Mouse (Mus musculus) heart, postnatal 0 days (tissue): ENCODE measurements around the gene Zfp473.

Source experiments
- CTCF ChIP-seq: IDR thresholded peaks from 2 replicates; pipeline ENCODE4 v1.5.1; 2016; ENCODE audit warnings: antibody characterized with exemption, control low read depth, low read depth
- EP300 ChIP-seq: IDR thresholded peaks from 2 replicates; pipeline ENCODE4 v1.6.1; 2016; ENCODE audit warnings: antibody characterized with exemption, low read depth

DNA sequence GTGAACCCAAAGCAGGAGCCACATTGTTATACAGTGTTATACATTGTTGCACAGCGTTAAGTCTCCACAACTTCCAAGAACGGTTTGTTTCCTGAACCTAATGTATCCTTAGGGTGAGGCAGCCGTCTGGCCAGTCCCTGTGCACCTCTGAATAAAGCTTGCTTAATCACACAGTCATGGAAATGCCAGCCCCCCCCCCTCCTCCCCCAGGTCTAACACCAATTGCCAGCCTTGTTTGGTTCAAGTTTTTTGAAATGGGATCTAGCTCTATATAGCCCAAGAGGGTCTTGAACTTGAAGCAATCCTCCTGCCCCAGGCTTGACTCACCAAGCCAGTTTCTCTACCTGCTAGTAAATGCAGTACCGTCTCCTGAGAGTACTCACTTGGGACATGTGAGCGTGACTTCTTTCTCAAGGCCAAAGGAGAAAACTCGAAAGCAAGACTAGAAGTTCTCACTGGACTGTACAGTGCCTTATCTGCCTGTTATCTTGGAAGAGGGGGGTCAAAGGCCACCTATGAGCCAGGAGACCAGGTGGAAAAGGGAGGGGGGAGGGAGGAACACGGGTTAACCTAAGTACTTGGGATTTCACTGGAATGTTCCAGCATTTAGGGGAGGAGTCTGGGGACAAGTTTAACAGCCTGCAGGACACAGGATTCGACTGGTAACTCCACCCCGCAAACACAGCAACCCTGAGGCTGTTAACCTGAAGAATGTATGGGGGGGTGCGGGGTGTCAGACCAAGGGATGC lies 57.2 kb downstream of the Zfp473 start:
- TF ChIP-seq EP300 = no peak
- no peak for TF ChIP-seq CTCF
